Mouse (Mus musculus) ES-Bruce4 (cell line): ENCODE measurements around the gene Olfr52.

ENCODE experiments used
- CTCF ChIP-seq: IDR thresholded peaks from one replicate; pipeline ENCODE4 v1.8.1; 2011; ENCODE audit warnings: low read depth, low read length
- POLR2A ChIP-seq: IDR thresholded peaks from one replicate; pipeline ENCODE4 v1.8.1; 2011; ENCODE audit warnings: low read length; ENCODE audit not compliant: insufficient read depth

DNA sequence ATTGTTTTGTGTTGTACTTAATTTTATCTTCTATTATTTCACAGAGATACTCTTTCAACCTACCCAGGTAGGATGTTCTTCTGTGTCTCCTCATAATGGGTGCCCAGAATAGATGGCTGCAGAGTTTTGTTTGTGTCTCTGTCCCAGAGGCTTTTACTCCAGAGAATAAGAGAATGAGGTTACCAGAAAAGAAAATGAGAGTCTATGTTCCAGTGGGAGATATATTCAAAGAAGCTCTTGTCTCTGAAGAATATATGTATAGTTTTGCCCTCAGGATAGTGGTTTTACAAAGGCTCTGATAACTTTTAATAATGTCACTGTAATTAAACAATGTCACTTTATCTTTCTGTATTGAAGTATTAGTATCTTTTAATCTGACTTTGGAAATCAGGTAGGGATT, at the start of gene Olfr52:
- TF ChIP-seq POLR2A (no peak), CTCF (no peak)
